Mouse (Mus musculus) ovary, adult 18-20 months (tissue): ENCODE measurements around the gene Tyrp1.

Experiments used
- DNase-seq: peaks from one replicate; pipeline ENCODE4 v3.0.0; 2022; ENCODE audit warnings: low spot score, mixed read lengths

Tyrp1 gene

DNA sequence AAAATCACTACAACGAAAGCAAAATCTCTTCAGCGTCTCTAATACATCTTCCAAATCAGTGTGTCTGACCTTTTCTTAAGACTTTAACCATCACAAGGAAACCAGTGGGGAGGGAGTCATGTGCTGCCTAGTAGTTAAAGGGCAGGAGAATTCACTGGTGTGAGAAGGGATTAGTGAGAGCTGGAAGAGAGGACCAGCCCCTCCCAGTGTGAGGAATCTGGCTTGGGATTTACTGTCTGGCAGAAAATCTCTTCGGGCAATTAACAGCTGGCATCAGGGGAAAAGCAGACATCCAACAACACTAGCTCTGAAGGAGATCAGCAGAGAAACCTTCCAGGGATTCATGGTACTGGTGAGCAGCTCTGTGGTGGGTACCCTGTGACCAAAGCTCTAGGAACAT, at the start of gene Tyrp1:
Tyrp1 (plus strand) TSS at position 74 of the 400 bp plus-strand sequence.
- DNase-seq: no peak

GRCm38 (mm10) chr4:80788339-80788738, 45.6 kb upstream of the Tyrp1 start:
- no peak for DNase-seq

- no peak for DNase-seq
These were observed 14.4 kb upstream of the Tyrp1 start for GRCm38 (mm10) chr4:80819511-80819910.

DNA sequence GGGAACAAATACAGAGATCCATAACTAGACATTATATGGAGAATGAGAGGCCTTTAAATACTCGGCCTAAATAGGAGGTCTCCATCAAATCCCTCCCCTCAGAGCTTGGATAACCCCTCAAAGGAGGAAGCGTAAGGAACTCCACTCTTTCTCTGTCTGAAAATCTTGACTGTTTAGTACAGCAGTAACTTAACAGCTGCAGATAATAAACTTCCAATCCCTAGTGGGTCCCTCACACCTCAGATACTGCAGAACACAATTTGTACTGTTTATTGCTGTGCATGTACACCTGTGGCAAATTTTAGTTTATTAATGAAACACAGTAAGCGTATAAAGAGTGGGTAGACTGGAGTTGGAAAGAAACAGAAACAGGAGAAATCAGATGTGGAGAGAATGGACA, 12.0 kb upstream of the Tyrp1 start:
- no peak for DNase-seq

GRCm38 (mm10) chr4:80828232-80828631, 5.7 kb upstream of the Tyrp1 start:
- no peak for DNase-seq

DNA sequence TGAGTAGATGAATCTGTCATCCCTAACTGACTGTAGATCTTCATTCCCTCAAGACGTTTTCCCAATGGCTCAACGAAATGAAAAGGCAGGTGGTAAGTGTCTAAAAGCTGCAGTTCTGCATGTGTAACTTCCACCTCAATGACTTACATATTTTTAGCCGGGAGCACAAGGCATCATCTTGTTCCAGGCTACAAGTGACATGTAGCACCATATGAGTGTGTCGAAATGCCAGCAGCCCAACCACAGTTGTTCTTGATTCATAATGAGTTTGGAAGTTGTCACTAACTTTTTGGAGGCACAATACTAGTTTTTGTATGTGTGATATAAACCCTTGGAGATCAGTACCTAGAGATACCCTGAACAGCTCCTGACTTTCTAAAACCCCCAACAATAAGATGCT, 5.4 kb downstream of the Tyrp1 start:
- no peak for DNase-seq

GRCm38 (mm10) chr4:80841980-80842379, 8.1 kb downstream of the Tyrp1 start:
- DNase-seq: no peak

GRCm38 (mm10) chr4:80843752-80844151, 9.8 kb downstream of the Tyrp1 start:
- DNase-seq: no peak

GRCm38 (mm10) chr4:80846052-80846451, 12.1 kb downstream of the Tyrp1 start:
- DNase-seq: no peak

DNA sequence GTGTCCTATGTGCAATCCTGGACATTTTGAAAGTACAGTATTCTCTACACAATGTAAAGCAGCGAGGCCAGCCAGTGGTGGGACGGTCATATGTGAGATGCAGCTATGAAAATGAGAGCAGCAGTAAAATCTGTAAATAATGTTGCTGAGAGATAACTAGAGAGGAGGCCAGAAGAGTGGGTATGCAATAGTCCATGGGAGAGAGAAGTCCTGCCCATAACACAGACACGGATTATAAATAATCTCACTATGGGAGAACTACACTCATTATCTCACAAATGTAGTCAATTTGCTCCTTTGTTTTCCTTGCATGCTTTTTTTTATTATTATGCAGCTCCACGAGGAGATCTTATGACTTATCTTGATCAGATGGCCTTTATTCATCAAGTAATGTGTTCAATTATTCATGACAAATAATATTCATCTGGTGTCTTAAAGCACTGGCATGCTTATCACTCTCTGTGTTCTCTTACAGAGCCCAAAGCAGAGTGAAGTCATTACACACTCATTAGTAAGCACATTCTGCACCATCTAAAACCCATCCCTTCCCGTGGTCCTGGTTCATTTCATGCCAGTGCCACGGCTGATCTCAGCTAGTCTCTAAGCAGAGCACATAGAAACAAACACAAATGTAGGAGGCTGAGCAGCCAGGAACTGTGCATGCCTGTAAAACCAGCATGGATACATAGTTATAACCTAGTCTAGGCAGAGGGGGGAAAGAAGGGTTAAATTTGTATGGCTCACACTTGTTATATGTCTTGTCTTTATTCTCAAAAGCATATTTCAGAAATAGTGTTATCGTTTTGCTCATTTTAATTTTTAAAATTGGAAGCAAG, 18.9 kb downstream of the Tyrp1 start:
- no peak for DNase-seq

- no peak for DNase-seq
These were observed 21.6 kb downstream of the Tyrp1 start for GRCm38 (mm10) chr4:80855495-80855894.

DNA sequence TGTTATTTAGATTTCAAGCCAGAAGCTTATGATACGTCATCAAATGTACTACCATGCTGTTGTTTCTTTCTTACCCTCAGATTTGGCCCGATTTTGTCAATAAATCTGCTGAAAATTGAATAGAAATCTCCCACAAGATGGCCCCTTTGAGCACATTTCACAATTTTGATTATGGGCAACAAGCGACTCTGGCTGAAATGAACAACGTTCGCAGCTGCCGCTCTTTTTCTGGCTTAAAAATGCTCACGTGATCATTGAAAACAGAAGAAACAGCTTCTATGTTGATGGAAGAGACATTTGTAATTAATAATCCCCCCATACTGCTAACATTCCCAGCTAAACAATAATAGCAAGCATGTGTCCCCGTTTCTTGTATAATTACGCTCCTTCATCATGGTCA, 29.0 kb downstream of the Tyrp1 start:
- no peak for DNase-seq

GRCm38 (mm10) chr4:80863906-80864305, 30.0 kb downstream of the Tyrp1 start:
- no peak for DNase-seq

GRCm38 (mm10) chr4:80864511-80864922, 30.6 kb downstream of the Tyrp1 start:
- DNase-seq: no peak

DNA sequence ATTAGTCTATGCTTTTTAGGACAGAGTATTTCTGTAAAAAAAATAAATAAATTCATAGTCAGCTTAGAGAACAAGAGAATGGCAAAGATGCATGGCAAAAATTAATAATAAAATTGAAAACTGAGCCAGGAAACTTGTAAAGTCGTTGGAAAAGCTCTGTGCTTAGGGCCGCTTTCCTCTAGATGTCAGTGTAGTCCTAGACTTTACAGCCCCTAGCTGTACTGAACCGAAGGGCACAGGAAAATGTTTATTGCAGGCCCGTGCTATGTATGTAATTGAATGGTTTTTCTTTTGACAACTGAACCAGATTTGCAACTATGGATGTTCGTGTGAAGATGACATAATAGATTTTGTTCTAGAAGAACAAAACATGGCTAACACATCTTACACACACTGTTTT, 32.1 kb downstream of the Tyrp1 start:
- no peak for DNase-seq

DNA sequence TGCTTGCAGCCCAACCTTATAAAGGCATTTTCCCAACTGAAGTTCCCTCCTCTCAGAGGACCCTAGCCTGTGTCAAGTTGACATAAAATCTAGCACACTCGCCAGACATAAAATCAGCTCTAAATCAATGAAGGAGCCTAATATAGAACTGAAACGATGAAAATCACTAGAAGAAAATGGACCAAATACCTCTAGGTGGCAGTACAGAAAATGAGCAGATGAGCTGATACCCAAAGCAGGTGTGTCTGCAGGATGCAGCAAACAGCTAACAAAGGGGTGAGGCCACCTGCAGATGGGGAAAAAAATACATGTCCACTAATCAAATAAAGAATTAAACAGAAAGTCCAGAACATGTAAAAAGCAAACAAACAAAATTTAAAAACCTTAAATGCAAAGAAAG, 35.7 kb downstream of the Tyrp1 start:
- DNase-seq: no peak

GRCm38 (mm10) chr4:80872847-80873644, 39.1 kb downstream of the Tyrp1 start:
- DNase-seq: no peak

DNA sequence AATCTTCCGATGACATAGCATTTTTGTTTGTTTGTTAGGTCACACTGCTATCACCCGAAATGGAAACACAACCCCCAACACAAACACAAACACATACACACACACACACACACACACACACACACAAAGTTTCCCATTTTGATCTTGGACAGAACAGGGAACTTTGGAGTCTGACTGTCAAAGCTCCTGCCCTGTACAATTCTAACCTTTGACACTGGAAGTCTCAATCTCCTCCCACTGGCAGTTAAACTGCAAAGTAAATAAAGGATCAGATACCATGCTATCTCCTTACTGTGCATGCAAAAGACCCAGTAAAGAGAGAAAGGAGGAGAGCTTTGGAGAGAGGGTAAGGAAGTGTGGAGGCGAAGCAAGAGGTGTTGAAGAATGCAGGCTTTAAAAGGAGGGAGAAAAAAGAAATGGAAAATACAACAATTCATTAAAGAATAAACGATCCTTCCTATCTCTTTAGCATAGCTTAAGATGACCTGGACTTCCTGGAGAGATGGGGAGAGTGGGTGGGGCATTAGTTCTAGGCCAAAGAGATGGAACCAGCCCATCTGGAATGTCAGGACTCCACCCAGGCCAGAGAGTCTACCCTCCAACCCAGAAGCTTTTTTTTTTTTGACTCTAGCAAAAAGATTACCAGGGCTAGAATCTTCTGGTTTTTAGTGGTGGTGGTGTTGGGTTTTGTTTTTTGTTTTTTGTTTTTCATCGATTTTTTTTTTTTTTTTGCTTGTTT, 40.4 kb downstream of the Tyrp1 start:
- DNase-seq: no peak

DNA sequence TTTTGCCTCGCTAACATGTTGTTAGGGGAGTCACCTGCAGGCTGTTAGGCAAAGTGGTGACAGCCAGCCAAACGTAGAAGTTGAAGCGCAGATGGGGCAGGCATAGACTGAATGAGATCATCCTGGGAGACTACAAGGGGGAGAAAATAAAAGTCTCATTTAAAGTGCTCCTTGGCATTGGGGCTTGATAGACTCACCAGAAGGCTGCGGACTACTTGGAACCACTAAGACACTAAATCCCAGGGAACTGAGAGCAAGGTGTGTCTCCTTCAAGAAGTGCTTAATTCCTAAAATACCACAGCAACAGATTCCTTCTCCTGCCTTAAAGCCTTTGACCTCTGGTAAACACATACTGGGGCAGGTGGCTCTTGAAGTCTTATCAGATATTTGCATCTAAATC, 41.1 kb downstream of the Tyrp1 start:
- no peak for DNase-seq

DNA sequence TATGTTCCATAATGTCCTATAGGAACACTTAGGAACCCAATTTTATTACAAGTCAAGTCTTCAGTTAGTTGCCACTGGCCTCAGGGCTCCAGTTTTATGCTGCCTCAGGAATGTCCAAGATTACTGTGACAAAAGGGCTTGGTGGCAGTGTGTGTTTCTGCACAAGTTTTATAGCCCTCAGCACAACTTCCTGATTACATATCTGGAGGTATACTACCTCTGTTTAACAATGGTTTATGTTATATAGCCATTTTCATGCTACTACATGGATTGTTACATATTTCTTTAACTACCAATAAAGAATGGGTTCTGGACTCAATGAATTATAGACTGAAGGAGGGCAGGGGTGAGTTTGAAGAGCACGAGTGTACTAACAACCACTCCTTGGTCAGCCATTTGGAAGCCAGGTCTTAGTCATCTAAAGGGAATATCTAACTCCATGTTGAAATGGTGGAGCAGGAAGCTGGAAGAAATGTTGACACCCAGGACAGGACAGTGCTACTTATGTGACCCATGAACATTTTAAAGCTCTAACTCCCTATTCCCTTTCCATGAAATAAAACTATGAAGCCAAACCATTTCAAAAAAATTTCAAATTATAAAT, 48.2 kb downstream of the Tyrp1 start:
- DNase-seq: no peak

DNA sequence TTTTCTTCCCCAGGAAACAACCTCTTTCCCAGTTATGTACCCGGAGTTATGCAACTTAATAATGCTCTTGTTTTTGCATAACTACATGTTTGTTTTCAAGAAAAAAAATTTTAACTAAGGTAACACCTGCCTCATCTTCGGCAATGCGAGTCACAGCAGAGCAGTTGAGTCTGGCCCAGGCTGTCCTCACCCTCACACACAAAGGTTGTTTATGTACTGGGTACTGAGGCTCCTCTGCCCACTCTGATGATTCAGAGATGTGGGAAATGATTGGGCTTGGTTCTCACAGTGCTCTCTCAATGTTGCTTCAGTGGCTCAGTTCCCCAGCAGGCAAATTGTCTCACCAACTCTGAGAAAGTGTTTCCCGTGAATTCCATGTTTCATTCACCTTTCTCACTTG, 52.7 kb downstream of the Tyrp1 start:
- no peak for DNase-seq

DNA sequence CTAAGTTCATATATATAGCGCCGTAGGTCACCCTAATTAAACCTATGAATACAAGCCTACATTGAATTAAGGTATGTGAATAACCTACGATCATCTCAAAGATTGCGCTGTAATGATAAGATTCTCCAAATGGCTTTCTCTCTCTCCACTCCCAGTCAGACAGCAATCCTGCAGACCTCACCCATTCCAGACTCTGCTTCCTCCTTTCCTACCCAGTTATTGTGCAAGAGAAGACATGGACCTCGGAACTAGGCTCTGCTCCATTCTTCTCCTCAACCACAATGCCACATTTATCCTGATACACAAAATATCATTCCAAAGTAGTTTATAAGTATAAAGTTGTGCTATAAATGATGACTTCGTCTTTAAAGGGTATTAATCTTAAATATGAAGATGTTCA, 57.1 kb downstream of the Tyrp1 start:
- DNase-seq: no peak
